Mouse (Mus musculus) heart, postnatal 4 days (tissue): ENCODE data around the gene Slc22a23. TPM values are rescaled to one million over a fixed set of nuclear protein-coding genes. Genes with fewer than 3 reads are reported as not detected.

Experiments used
- DNase-seq: peaks from one replicate; pipeline ENCODE4 v3.0.0; 2021
- total RNA-seq, 2 experiments: library from RNA; stranded (reverse); gene quantifications; 2 replicates each; pipeline ENCODE4 v1.2.3; 2021

Slc22a23 gene
- total RNA-seq, 2 experiments from 2014 or later: 8.2 to 10.6 TPM

DNA sequence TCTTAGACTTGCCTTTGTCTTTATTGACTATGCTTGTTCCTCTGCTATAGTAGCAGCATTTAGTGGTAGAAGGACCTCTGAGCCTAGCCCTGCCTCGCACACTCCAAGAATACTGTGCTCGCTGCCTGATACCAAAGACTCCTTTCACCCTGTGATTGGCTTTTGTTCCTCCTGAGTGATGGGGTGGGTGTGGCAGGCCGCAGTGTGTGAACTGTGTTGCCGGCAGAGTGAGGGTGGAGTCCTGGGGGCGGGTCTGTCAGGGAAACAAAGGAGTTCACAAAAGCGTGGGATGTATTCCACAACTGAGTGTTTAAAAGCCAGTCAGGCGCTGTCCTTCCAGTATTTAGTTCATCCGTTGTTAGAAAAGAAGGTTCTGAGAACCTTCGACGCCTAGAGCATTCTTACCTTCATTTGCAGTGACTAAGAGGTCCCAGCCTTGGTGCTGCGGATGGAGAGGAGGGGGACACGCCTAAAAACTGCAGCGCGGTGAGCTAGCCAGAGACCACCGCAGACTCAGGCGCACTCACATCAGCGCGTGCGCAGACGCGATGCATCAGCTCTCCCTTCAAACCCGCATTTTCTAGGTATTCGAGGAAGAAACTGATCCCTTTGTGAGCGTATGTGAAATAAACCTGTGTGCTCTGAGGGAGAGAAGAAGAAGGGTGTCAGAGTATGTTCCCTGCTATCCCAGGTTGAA, 213.8 kb downstream of the Slc22a23 start:
- peak; percentile 57 for DNase-seq

DNA sequence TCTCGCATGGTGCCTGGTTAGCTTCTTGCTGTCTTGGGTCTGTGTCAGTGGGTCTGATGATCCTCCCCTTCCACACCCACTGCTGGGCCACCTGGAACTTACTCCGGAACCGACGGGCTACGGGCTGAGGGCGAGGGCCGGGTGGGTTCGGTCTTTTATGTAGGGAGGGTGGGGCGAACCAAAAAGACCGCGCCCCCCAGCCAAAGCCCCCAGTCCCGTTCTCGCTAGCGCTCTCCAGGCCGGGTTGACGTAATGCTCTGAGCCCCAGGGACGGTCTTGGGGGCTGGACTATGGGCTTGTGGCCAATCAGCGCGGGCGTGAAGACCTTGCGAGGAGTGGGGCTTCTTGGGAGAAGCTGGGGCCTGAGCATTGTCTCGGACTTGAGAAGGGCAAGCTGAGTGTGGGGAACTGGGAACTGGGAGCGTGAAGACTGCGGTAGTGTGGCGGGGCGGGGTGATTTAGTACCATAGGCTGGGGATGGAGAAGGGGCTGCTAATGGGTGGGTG, 214.7 kb downstream of the Slc22a23 start, which contains the start of gene Tubb2b:
Tubb2b (minus strand) TSS at position 241 of the 506 bp plus-strand sequence.
- peak; percentile 89 for DNase-seq

DNA sequence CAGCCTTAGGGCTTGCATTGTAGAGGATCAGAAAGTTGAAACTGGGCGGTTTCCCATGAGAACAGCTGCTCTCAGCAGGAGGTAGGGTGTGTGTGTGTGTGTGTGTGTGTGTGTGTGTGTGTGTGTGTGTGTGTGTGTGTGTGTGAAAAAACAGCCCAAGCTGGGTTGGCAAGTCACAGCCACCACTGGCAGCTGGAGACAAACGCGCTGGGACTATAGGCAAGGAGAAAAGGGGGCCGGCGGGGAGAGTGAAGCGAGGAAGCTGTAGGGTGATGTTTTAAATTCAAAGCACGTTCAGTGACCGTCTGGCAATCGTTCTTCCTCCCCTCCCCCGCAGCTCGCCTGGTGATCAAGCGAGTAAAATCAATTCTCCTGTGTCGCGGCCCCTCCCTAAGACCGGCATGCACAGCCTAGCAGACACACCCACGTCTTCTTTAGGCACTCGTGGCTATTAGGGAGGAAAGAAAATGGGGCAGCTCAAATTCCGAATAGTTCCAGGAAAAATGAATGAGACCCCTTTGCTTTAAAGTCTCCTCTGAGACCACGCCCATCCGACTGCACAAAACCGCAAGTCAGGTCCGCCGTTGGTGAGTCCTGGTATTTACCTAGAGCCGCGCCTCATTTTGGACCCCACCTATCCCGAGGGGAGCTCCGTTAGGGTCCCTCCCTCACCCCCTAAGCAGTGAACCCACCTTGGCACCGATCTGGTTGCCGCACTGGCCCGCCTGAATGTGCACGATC, 215.3 kb downstream of the Slc22a23 start:
- DNase-seq: peak; percentile 51

Other genes starting within 250 kb of the Slc22a23 start
- gene Tubb2b, start 214.7 kb downstream of the Slc22a23 start, total RNA-seq: 100 to 1,000 TPM; 100 to 106 TPM
- 10 to 100 TPM; 41.1 to 41.3 TPM for gene Psmg4, start 182.2 kb downstream of the Slc22a23 start, total RNA-seq